Mouse (Mus musculus) layer of hippocampus, postnatal 14 days (tissue): ENCODE results near the gene Olfr1230. TPM values are rescaled to one million over a fixed set of nuclear protein-coding genes. Genes with fewer than 3 reads are reported as not detected.

Experiments
- DNase-seq, 2 experiments: peaks; one replicate each; pipeline ENCODE4 v3.0.0; 2021 to 2022; ENCODE audit warnings: low spot score in 2 of 2, mixed read lengths in 1 of 2
- long read RNA-seq, 2 experiments: library from polyadenylated mRNA; stranded (forward); transcript quantifications; one replicate each; pipeline ENCODE4 v2.0.0; 2021
- total RNA-seq, 2 experiments: library from RNA; stranded (reverse); gene quantifications; 2 replicates each; pipeline ENCODE4 v1.2.3; 2021

The Olfr1230 gene
- not detected for total RNA-seq
- long read RNA-seq, experiment 1, result 0 reads
- long read RNA-seq, experiment 2, result 0 reads

DNA sequence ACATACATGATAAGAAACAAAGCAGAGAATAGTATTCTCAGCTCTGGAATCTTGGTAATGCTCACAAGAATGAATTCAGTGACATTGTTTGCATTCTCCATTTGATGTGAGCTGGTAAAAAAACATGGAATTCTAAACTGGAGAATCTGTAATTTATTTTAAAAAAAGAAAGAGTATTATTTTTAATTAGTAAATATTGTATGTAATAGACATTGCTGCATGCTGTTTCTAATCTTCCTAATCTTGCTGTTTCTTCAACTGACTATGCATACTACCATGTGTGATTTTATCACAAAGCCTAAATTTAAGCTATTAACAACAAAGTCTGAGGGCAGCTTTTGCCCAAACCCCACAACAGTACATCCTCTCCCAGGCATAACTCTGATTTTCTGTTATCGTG is at the start of gene Olfr1230:
TSS of gene Olfr1230 (minus strand) at position 101 of the 400 bp plus-strand sequence.
- DNase-seq, result no peak

GRCm38 (mm10) chr2:89342298-89342697 is 45.2 kb upstream of the Olfr1230 start, which contains the start of gene Olfr1233:
TSS of gene Olfr1233 (minus strand) at chr2:89342398.
- no peak for DNase-seq

- no peak for DNase-seq
These were observed 32.5 kb upstream of the Olfr1230 start, which contains the start of gene Olfr1232 for GRCm38 (mm10) chr2:89329575-89329974. TSS of gene Olfr1232 (minus strand) at chr2:89329675.

- no peak for DNase-seq
These were observed 9.9 kb upstream of the Olfr1230 start, which contains the start of gene Olfr1231 for GRCm38 (mm10) chr2:89306974-89307373. TSS of gene Olfr1231 (minus strand) at chr2:89307074.

GRCm38 (mm10) chr2:89287914-89288313 is 9.2 kb downstream of the Olfr1230 start, which contains the start of gene Olfr1229:
TSS of gene Olfr1229 (minus strand) at chr2:89288014.
- no peak for DNase-seq

GRCm38 (mm10) chr2:89253962-89254361 is 43.1 kb downstream of the Olfr1230 start, which contains the start of gene Olfr1228:
TSS of gene Olfr1228 (minus strand) at chr2:89254062.
- DNase-seq, result no peak

Other genes with a start within 250 kb of the Olfr1230 start
- gene Olfr1218, start 236.1 kb downstream of the Olfr1230 start, total RNA-seq, result not detected
- gene Olfr1219, start 213.8 kb downstream of the Olfr1230 start, total RNA-seq, result not detected
- not detected for gene Olfr1220, start 190.4 kb downstream of the Olfr1230 start, total RNA-seq
- not detected for gene Olfr1221, start 180.0 kb downstream of the Olfr1230 start, total RNA-seq
- not detected for gene Olfr1222, start 164.2 kb downstream of the Olfr1230 start, total RNA-seq
- not detected for gene Olfr1223, start 145.7 kb downstream of the Olfr1230 start, total RNA-seq
- not detected for gene Olfr1224-ps1, start 133.2 kb downstream of the Olfr1230 start, total RNA-seq
- gene Olfr1225, start 122.6 kb downstream of the Olfr1230 start, total RNA-seq, result not detected
- not detected for gene Olfr1226, start 97.2 kb downstream of the Olfr1230 start, total RNA-seq
- not detected for gene Olfr1228, start 43.2 kb downstream of the Olfr1230 start, total RNA-seq
- gene Olfr1229, start 9.3 kb downstream of the Olfr1230 start, total RNA-seq, result not detected
- not detected for gene Olfr1231, start 9.8 kb upstream of the Olfr1230 start, total RNA-seq
- gene Olfr1232, start 32.4 kb upstream of the Olfr1230 start, total RNA-seq, result not detected
- not detected for gene Olfr1233, start 45.1 kb upstream of the Olfr1230 start, total RNA-seq
- not detected for gene Olfr1234, start 67.6 kb upstream of the Olfr1230 start, total RNA-seq
- not detected for gene Olfr1238, start 112.4 kb upstream of the Olfr1230 start, total RNA-seq
- not detected for gene Olfr1239, start 123.1 kb upstream of the Olfr1230 start, total RNA-seq
- not detected for gene Olfr1240, start 145.7 kb upstream of the Olfr1230 start, total RNA-seq
- not detected for gene Olfr1241, start 189.9 kb upstream of the Olfr1230 start, total RNA-seq
- not detected for gene Olfr1242, start 201.1 kb upstream of the Olfr1230 start, total RNA-seq
- gene Olfr1243, start 234.2 kb upstream of the Olfr1230 start, total RNA-seq, result not detected